Mouse (Mus musculus) CH12.LX (cell line): ENCODE data around the gene Ift20.
A peak's percentile ranks its signal among the peaks of the same experiment; 100 is the strongest.

Experiments used
- CHD2 ChIP-seq: IDR thresholded peaks from 2 replicates; pipeline ENCODE4 v1.6.1; 2011; ENCODE audit warnings: low read length, improper control_type of control experiment
- CTCF ChIP-seq, 2 experiments: IDR thresholded peaks in 1 of 2; conservative IDR thresholded peaks in 1 of 2; 2 replicates each; pipeline ENCODE4 v1.5.1; 2011 to 2012; ENCODE audit warnings: low read depth in 2 of 2, low read length in 2 of 2, improper control_type of control experiment in 1 of 2, inconsistent platforms in 1 of 2, mild to moderate bottlenecking in 1 of 2, moderate library complexity in 1 of 2
- POLR2A ChIP-seq: IDR thresholded peaks from 2 replicates; pipeline ENCODE4 v1.6.1; 2011; ENCODE audit warnings: low read depth, mild to moderate bottlenecking, improper control_type of control experiment, low read length
- UBTF ChIP-seq: IDR thresholded peaks from 2 replicates; pipeline ENCODE4 v1.6.1; 2012; ENCODE audit warnings: low read depth, mild to moderate bottlenecking, inconsistent platforms, low read length, improper control_type of control experiment, moderate library complexity

- TF ChIP-seq UBTF (no peak), CTCF (conservative IDR thresholded peaks at IDR 0.05 in 1 of 2, IDR thresholded peaks at IDR 0.05 in 1 of 2; ENCODE audit: low read depth in 2 of 2, low read length in 2 of 2) (peak; percentile 71 to 96), CHD2 (no peak), POLR2A (no peak)
Measured at GRCm38 (mm10) chr11:78488168-78488567, 48.0 kb upstream of the Ift20 start.
